Mouse (Mus musculus) myocyte (in vitro differentiated cells): ENCODE results near the gene Ptgir. TPM values are rescaled to one million over a fixed set of nuclear protein-coding genes. Genes with fewer than 3 reads are reported as not detected.

Experiments used
- H3K27me3 ChIP-seq: one replicate; pipeline ENCODE4 v1.6.1; 2011; ENCODE audit not compliant: control insufficient read depth, insufficient read depth, insufficient read length
- H3K36me3 ChIP-seq: one replicate; pipeline ENCODE4 v1.6.1; 2011; ENCODE audit not compliant: control insufficient read depth, insufficient read depth
- H3K4me2 ChIP-seq: one replicate; pipeline ENCODE4 v1.6.1; 2011; ENCODE audit warnings: low read depth, control low read depth
- H3K4me3 ChIP-seq: one replicate; pipeline ENCODE4 v1.5.1; 2011; ENCODE audit warnings: mild to moderate bottlenecking, control low read depth, moderate library complexity
- H3K79me2 ChIP-seq: one replicate; pipeline ENCODE4 v1.6.1; 2011; ENCODE audit not compliant: control insufficient read depth, insufficient read depth
- H3ac ChIP-seq: one replicate; pipeline ENCODE4 v1.6.1; 2011; ENCODE audit not compliant: control insufficient read depth, insufficient read length
- CEBPB ChIP-seq: IDR thresholded peaks from 2 replicates; pipeline ENCODE4 v1.6.1; 2011; ENCODE audit warnings: mild to moderate bottlenecking, moderate library complexity; ENCODE audit not compliant: poor library complexity, insufficient read depth, severe bottlenecking
- E2F4 ChIP-seq: IDR thresholded peaks from one replicate; pipeline ENCODE4 v1.6.1; 2011; ENCODE audit warnings: mild to moderate bottlenecking, control low read depth, moderate library complexity; ENCODE audit not compliant: insufficient read depth
- MAX ChIP-seq: IDR thresholded peaks from one replicate; pipeline ENCODE4 v1.6.1; 2011; ENCODE audit warnings: low read depth, mild to moderate bottlenecking, control low read depth
- MYOD1 ChIP-seq, 3 experiments: IDR thresholded peaks; one replicate each; pipeline ENCODE4 v1.6.1; 2011; ENCODE audit warnings: control low read depth in 2 of 3, low read depth in 2 of 3, mild to moderate bottlenecking in 2 of 3, moderate library complexity in 1 of 3; ENCODE audit not compliant: insufficient read length in 2 of 3, control insufficient read depth in 1 of 3
- MYOG ChIP-seq, 3 experiments: IDR thresholded peaks; one replicate each; pipeline ENCODE4 v1.6.1; 2011; ENCODE audit warnings: control low read depth in 2 of 3, low read depth in 2 of 3, mild to moderate bottlenecking in 2 of 3; ENCODE audit not compliant: insufficient read length in 2 of 3, control insufficient read depth in 1 of 3, insufficient read depth in 1 of 3
- POLR2A ChIP-seq: IDR thresholded peaks from one replicate; pipeline ENCODE4 v1.6.1; 2011; ENCODE audit warnings: low read depth, mild to moderate bottlenecking, control low read depth, moderate library complexity; ENCODE audit not compliant: insufficient read length
- POLR2AphosphoS2 ChIP-seq: IDR thresholded peaks from one replicate; pipeline ENCODE4 v1.6.1; 2011; ENCODE audit warnings: low read depth, control low read depth; ENCODE audit not compliant: insufficient read length
- REST ChIP-seq: IDR thresholded peaks from one replicate; pipeline ENCODE4 v1.6.1; 2011; ENCODE audit warnings: mild to moderate bottlenecking, control low read depth, moderate library complexity; ENCODE audit not compliant: insufficient read depth, insufficient read length
- SRF ChIP-seq: IDR thresholded peaks from one replicate; pipeline ENCODE4 v1.6.1; 2011; ENCODE audit warnings: low read depth; ENCODE audit not compliant: control insufficient read depth, insufficient read length
- TCF12 ChIP-seq: IDR thresholded peaks from one replicate; pipeline ENCODE4 v1.6.1; 2011; ENCODE audit warnings: mild to moderate bottlenecking, control low read depth; ENCODE audit not compliant: poor library complexity, insufficient read depth, severe bottlenecking
- TCF3 ChIP-seq: IDR thresholded peaks from one replicate; pipeline ENCODE4 v1.6.1; 2011; ENCODE audit warnings: low read depth, control low read depth; ENCODE audit not compliant: insufficient read length
- USF1 ChIP-seq: IDR thresholded peaks from one replicate; pipeline ENCODE4 v1.6.1; 2011; ENCODE audit warnings: low read depth, mild to moderate bottlenecking, control low read depth, moderate library complexity
- polyA plus RNA-seq: library from polyadenylated mRNA; unstranded; fragments of >200 nt; fragmentation: generic; extraction: Trizol; gene quantifications from one replicate; pipeline ENCODE4 v1.2.1, GENCODE M21; 2012; ENCODE audit warnings: missing spikeins

Ptgir gene
- polyA plus RNA-seq, 1 experiment, result 2.6 TPM

DNA sequence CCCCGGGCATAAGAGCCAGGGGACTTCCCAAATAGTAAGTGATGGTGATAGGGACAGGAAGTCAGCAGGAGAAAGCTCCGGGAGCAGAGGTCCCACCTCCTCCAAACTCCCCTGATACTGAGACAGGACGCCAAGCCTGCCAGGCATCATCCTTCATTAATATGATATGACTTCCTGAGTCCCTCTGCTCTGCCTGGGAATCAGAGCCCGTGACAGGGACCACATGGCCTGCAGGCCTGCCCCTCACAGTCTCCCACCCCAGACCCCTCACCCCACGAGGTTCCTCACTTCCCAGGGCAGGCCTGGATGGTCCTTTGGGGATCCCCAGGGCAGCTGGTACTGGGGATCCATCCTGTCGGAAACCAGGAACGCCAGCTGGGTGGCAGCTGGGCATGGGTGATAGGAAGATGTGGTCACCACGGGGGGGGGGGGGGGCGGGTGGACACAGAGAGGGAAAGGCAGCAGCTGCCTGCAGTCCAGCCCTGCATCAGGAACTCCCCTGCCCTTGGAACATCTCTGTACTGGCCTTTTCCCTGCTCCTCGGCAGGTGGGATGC lies 2.1 kb upstream of the Ptgir start:
- H3K79me2 ChIP-seq, result peaks cover 5% of the 10 kb centered on the region
- no peak overlapping the region for H3ac ChIP-seq
- H3K27me3 ChIP-seq, result no peaks in the 10 kb centered on the region
- H3K36me3 ChIP-seq, result no peaks in the 10 kb centered on the region
- H3K4me3 ChIP-seq, result no peak overlapping the region
- peak overlapping the region; percentile 52 for H3K4me2 ChIP-seq
- TF ChIP-seq CEBPB (no peak), REST (no peak), E2F4 (no peak), TCF12 (peak; percentile 96), TCF3 (peak; percentile 93), USF1 (no peak), MYOG (IDR thresholded peaks at IDR 0.05; ENCODE audit: control insufficient read depth in 1 of 3, insufficient read depth in 1 of 3, insufficient read length in 2 of 3, low read depth in 2 of 3) (peak; percentile 79 to 99 (median 98)), POLR2A (no peak), MAX (no peak), MYOD1 (IDR thresholded peaks at IDR 0.05; ENCODE audit: control insufficient read depth in 1 of 3, insufficient read length in 2 of 3, low read depth in 2 of 3) (peak; percentile 78 to 99 (median 98)), POLR2AphosphoS2 (no peak), SRF (no peak)

DNA sequence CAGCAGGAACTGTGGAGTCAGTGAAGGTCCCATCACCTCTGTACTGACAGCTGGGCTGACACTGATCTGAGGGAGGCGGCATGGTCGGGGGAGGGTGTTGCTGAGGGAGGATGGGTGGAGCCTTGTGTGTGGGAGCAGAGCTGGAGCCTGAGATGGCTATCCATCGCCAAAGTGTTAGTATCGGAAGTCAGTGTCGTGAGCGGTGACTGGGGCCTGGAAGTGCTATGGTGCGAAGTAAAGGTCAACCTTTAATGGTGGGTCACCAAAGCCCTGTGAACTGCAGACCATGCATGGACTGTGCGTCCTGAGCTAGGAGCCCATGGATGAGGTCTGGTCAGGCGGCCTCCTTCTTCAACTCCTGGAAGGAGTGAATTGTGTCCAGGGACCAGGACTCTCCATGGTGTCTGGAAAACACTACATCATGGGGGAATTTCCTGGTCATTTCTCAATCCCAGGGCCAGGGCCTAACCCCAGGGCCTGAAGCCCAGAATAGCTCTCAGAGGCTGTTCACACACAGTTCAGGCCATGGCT lies 734 bp upstream of the Ptgir start:
- H3K79me2 ChIP-seq, result peaks cover 9% of the 10 kb centered on the region

DNA sequence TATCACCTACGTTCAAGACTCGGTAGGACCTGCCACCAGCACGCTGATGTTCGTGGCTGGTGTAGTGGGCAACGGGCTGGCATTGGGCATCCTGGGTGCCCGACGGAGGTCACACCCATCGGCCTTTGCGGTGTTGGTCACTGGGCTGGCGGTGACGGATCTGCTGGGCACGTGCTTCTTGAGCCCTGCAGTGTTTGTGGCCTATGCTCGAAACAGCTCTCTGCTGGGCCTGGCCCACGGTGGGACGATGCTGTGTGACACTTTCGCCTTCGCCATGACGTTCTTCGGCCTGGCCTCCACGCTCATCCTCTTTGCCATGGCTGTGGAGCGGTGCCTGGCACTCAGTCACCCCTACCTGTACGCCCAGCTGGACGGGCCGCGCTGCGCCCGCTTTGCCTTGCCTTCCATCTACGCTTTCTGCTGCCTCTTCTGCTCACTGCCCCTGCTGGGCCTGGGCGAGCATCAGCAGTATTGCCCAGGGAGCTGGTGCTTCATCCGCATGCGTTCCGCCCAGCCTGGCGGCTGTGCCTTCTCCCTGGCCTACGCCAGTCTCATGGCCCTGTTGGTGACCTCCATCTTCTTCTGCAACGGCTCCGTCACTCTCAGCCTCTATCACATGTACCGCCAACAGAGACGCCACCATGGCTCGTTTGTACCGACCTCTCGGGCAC lies 734 bp downstream of the Ptgir start:
- no peaks in the 10 kb centered on the region for H3K36me3 ChIP-seq
- H3ac ChIP-seq, result no peak overlapping the region
- no peak overlapping the region for H3K4me3 ChIP-seq
- peaks cover 9% of the 10 kb centered on the region for H3K79me2 ChIP-seq
- TF ChIP-seq SRF, result no peak
- TF ChIP-seq CEBPB, result no peak
- no peak for TF ChIP-seq REST
- no peak for TF ChIP-seq TCF3
- H3K27me3 ChIP-seq, result no peaks in the 10 kb centered on the region
- peak overlapping the region; percentile 19 for H3K4me2 ChIP-seq

More for the DNA sequence above, 734 bp upstream of the Ptgir start:
- Histone ChIP-seq H3ac (no peak overlapping the region), H3K4me3 (no peak overlapping the region), H3K36me3 (no peaks in the 10 kb centered on the region), H3K4me2 (peak overlapping the region; percentile 31), H3K27me3 (no peaks in the 10 kb centered on the region)
- TF ChIP-seq POLR2AphosphoS2, result no peak
- TF ChIP-seq REST, result no peak
- TF ChIP-seq MYOD1 (IDR thresholded peaks at IDR 0.05; ENCODE audit: control insufficient read depth in 1 of 3, insufficient read length in 2 of 3, low read depth in 2 of 3), result peak in 2 of 3 experiments; percentile 55 to 66
- no peak for TF ChIP-seq POLR2A
- no peak for TF ChIP-seq TCF3
- TF ChIP-seq SRF, result no peak
- no peak for TF ChIP-seq USF1
- no peak for TF ChIP-seq TCF12
- no peak for TF ChIP-seq CEBPB
- peak in 2 of 3 experiments; percentile 18 to 67 for TF ChIP-seq MYOG (IDR thresholded peaks at IDR 0.05; ENCODE audit: control insufficient read depth in 1 of 3, insufficient read depth in 1 of 3, insufficient read length in 2 of 3, low read depth in 2 of 3)
- TF ChIP-seq MAX, result no peak
- no peak for TF ChIP-seq E2F4

DNA sequence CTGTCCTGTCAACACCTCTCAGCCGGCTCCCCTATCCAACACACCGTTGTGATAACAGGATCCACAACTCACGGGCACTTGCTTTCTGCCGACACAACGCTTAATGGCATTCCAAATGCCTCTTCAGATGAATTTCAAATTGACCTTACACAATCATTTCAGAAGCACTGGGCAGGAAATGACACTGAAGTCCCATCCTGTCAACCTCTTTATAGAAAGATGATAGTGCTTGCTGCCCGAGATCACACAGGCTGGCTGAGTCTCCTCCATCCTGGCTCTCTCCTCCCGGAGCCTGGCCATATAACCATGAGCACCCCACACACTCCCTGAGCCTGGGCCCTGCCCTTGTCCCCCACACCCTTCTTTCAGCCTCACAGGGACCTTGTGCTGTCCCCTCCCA lies 1.6 kb downstream of the Ptgir start:
- H3K79me2 ChIP-seq, result peaks cover 9% of the 10 kb centered on the region
- no peak overlapping the region for H3K4me3 ChIP-seq
- H3K36me3 ChIP-seq, result no peaks in the 10 kb centered on the region
- H3K4me2 ChIP-seq, result peak overlapping the region; percentile 3
- TF ChIP-seq MYOD1 (IDR thresholded peaks at IDR 0.05; ENCODE audit: control insufficient read depth in 1 of 3, insufficient read length in 2 of 3, low read depth in 2 of 3) (no peak), TCF12 (no peak), CEBPB (no peak), POLR2AphosphoS2 (no peak), REST (no peak), MAX (no peak), MYOG (IDR thresholded peaks at IDR 0.05; ENCODE audit: control insufficient read depth in 1 of 3, insufficient read depth in 1 of 3, insufficient read length in 2 of 3, low read depth in 2 of 3) (no peak)
- H3K27me3 ChIP-seq, result no peaks in the 10 kb centered on the region
- H3ac ChIP-seq, result no peak overlapping the region

DNA sequence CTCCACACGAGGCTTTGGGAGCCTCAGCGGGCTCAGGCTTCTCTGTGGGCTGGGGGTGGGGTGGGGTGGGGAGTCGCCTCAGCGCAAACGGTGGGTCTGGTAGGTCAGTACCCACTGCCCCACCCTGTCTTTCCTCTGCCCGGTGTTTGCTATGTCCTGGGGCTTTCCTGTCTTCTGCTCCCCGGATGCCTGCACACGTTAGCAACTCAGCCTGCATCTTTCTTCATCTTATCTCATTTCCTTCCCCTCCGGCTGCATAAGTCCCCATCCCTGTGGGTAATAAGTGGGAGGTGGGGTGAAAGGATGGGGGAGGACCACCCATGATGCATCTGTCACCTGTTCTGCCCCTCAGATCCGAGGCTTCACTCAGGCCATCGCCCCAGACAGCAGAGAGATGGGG lies 2.1 kb downstream of the Ptgir start:
- Histone ChIP-seq H3K4me3 (peak overlapping the region; percentile 13), H3K36me3 (no peaks in the 10 kb centered on the region), H3ac (no peak overlapping the region), H3K27me3 (no peaks in the 10 kb centered on the region), H3K4me2 (peak overlapping the region; percentile 74), H3K79me2 (peaks cover 9% of the 10 kb centered on the region)
- TF ChIP-seq SRF, result no peak
- TF ChIP-seq MYOD1 (IDR thresholded peaks at IDR 0.05; ENCODE audit: control insufficient read depth in 1 of 3, insufficient read length in 2 of 3, low read depth in 2 of 3), result no peak
- TF ChIP-seq E2F4, result no peak
- TF ChIP-seq POLR2AphosphoS2, result no peak
- TF ChIP-seq MAX, result no peak
- TF ChIP-seq TCF12, result no peak
- no peak for TF ChIP-seq CEBPB
- no peak for TF ChIP-seq POLR2A
- TF ChIP-seq TCF3, result no peak
- TF ChIP-seq USF1, result no peak
- TF ChIP-seq REST, result no peak
- no peak for TF ChIP-seq MYOG (IDR thresholded peaks at IDR 0.05; ENCODE audit: control insufficient read depth in 1 of 3, insufficient read depth in 1 of 3, insufficient read length in 2 of 3, low read depth in 2 of 3)
